Mouse (Mus musculus) lung, postnatal 4 days (tissue): ENCODE measurements around the gene Trim45.

Source experiments
- DNase-seq, 2 experiments: peaks; one replicate each; pipeline ENCODE4 v3.0.0; 2021

Trim45 gene

GRCm38 (mm10) chr3:100932077-100932944 is 10.3 kb downstream of the Trim45 start:
- peak in 1 of 2 experiments; percentile 20 for DNase-seq

GRCm38 (mm10) chr3:100935521-100935920 is 13.5 kb downstream of the Trim45 start:
- DNase-seq, result no peak

GRCm38 (mm10) chr3:100936201-100936600 is 14.2 kb downstream of the Trim45 start:
- no peak for DNase-seq

GRCm38 (mm10) chr3:100938211-100938610 is 16.2 kb downstream of the Trim45 start:
- DNase-seq, result no peak

- DNase-seq, result no peak
These were observed 18.6 kb downstream of the Trim45 start for GRCm38 (mm10) chr3:100940496-100941037.

GRCm38 (mm10) chr3:100947286-100947685 is 25.3 kb downstream of the Trim45 start:
- DNase-seq, result no peak

GRCm38 (mm10) chr3:100951531-100951930 is 29.5 kb downstream of the Trim45 start:
- no peak for DNase-seq

GRCm38 (mm10) chr3:100954616-100955015 is 32.6 kb downstream of the Trim45 start:
- DNase-seq, result no peak

GRCm38 (mm10) chr3:100961007-100961406 is 39.0 kb downstream of the Trim45 start:
- DNase-seq, result no peak

GRCm38 (mm10) chr3:100961501-100961900 is 39.5 kb downstream of the Trim45 start:
- DNase-seq, result no peak

- peak in 1 of 2 experiments; percentile 50 for DNase-seq
These were observed 42.0 kb downstream of the Trim45 start for GRCm38 (mm10) chr3:100963849-100964542.

- DNase-seq, result peak; percentile 93 to 96
These were observed 47.3 kb downstream of the Trim45 start, which contains the start of gene Ttf2 for GRCm38 (mm10) chr3:100969176-100969917. TSS of gene Ttf2 (minus strand) at chr3:100969663.

GRCm38 (mm10) chr3:100973906-100974305 is 51.9 kb downstream of the Trim45 start:
- DNase-seq, result no peak

- peak in 1 of 2 experiments; percentile 40 for DNase-seq
These were observed 57.3 kb downstream of the Trim45 start for GRCm38 (mm10) chr3:100979290-100979689.
